Mouse (Mus musculus) hindbrain, embryonic 11.5 days (tissue): Measurements from ENCODE around the gene Pabpn1l. TPM values are rescaled to one million over a fixed set of nuclear protein-coding genes. Genes with fewer than 3 reads are reported as not detected.

Experiments
- ATAC-seq: fragments of 200-750 bp; cut with Nextera tagmentation; 2 replicates; pipeline ENCODE4 v1.8.0; 2017; ENCODE audit warnings: mild to moderate bottlenecking, moderate TSS enrichment, moderate library complexity; ENCODE audit not compliant: low FRiP score
- DNase-seq: peaks from one replicate; pipeline ENCODE4 v3.0.0-alpha.2; 2015; ENCODE audit warnings: low spot score
- H3K27ac ChIP-seq: fragments of 300-500 bp; sonication (generic); 2 replicates; pipeline ENCODE4 v1.5.1; 2014; ENCODE audit warnings: mild to moderate bottlenecking, low read depth, low read length
- H3K27me3 ChIP-seq: fragments of 300-500 bp; sonication (generic); 2 replicates; pipeline ENCODE4 v1.6.1; 2014; ENCODE audit warnings: mild to moderate bottlenecking, low read length, moderate library complexity, mixed read lengths; ENCODE audit not compliant: control insufficient read depth, insufficient read depth
- H3K36me3 ChIP-seq: fragments of 300-500 bp; sonication (generic); 2 replicates; pipeline ENCODE4 v1.6.1; 2014; ENCODE audit warnings: mild to moderate bottlenecking, low read length, moderate library complexity, mixed read lengths; ENCODE audit not compliant: control insufficient read depth, insufficient read depth
- H3K4me1 ChIP-seq: fragments of 300-500 bp; sonication (generic); replicated peaks from 2 replicates; pipeline ENCODE4 v1.6.1; 2014; ENCODE audit warnings: low read length, mixed read lengths; ENCODE audit not compliant: control insufficient read depth, insufficient read depth
- H3K4me2 ChIP-seq: fragments of 300-500 bp; sonication (generic); replicated peaks from 2 replicates; pipeline ENCODE4 v1.6.1; 2014; ENCODE audit warnings: mild to moderate bottlenecking, low read depth, low read length
- H3K4me3 ChIP-seq: fragments of 300-500 bp; sonication (generic); 2 replicates; pipeline ENCODE4 v1.5.1; 2014; ENCODE audit warnings: low read depth, low read length
- H3K9ac ChIP-seq: fragments of 300-500 bp; sonication (generic); 2 replicates; pipeline ENCODE4 v1.6.1; 2014; ENCODE audit warnings: low read depth, low read length
- H3K9me3 ChIP-seq: fragments of 300-500 bp; sonication (generic); 2 replicates; pipeline ENCODE4 v1.6.1; 2016; ENCODE audit warnings: low read length; ENCODE audit not compliant: control insufficient read depth
- WGBS: fragments of 180-500 bp; shearing (Covaris S2); extraction: QIAGEN DNeasy Blood & Tissue Kit; methylation state at CpG from one replicate; pipeline ENCODE4 v1.1.7; 2014; 5-methylcytosine and 5-hydroxymethylcytosine counted together
- polyA plus RNA-seq: library from polyadenylated mRNA; unstranded; fragments of >200 nt; fragmentation: Nextera tagmentation; extraction: Ambion mirVana; gene quantifications from 2 replicates; pipeline ENCODE4 v1.2.1, GENCODE M21; 2014

The Pabpn1l gene
- polyA plus RNA-seq, 1 experiment from 2014 or later, result not detected

- H3K4me2 ChIP-seq, result no peak overlapping the region
- no peak overlapping the region for H3K27ac ChIP-seq
- DNase-seq (no peak), ATAC-seq (no peak)
- H3K9ac ChIP-seq, result no peak overlapping the region
- no peaks in the 10 kb centered on the region for H3K9me3 ChIP-seq
- H3K4me1 ChIP-seq, result no peaks in the 10 kb centered on the region
- no peaks in the 10 kb centered on the region for H3K27me3 ChIP-seq
- H3K4me3 ChIP-seq, result no peak overlapping the region
- no peaks in the 10 kb centered on the region for H3K36me3 ChIP-seq
- WGBS, result 89% methylated on average over 1 of the region's 1 CpGs
Measured at GRCm38 (mm10) chr8:122604640-122605039, 17.9 kb downstream of the Pabpn1l start.

GRCm38 (mm10) chr8:122600666-122601065 lies 21.9 kb downstream of the Pabpn1l start:
- no peaks in the 10 kb centered on the region for H3K4me1 ChIP-seq
- H3K9ac ChIP-seq, result no peak overlapping the region
- DNase-seq (no peak), ATAC-seq (no peak)
- H3K9me3 ChIP-seq, result no peaks in the 10 kb centered on the region
- no peak overlapping the region for H3K4me2 ChIP-seq
- WGBS, result 94% methylated on average over 9 of the region's 9 CpGs
- H3K36me3 ChIP-seq, result no peaks in the 10 kb centered on the region
- no peak overlapping the region for H3K27ac ChIP-seq
- H3K4me3 ChIP-seq, result no peak overlapping the region
- no peaks in the 10 kb centered on the region for H3K27me3 ChIP-seq

- DNase-seq (no peak), ATAC-seq (no peak)
- Histone ChIP-seq H3K36me3 (no peaks in the 10 kb centered on the region), H3K4me3 (no peak overlapping the region), H3K27ac (no peak overlapping the region), H3K27me3 (no peaks in the 10 kb centered on the region), H3K4me1 (no peaks in the 10 kb centered on the region), H3K9me3 (no peaks in the 10 kb centered on the region), H3K4me2 (no peak overlapping the region), H3K9ac (no peak overlapping the region)
- 54% methylated on average over 4 of the region's 4 CpGs for whole genome bisulfite sequencing
Measured at GRCm38 (mm10) chr8:122596031-122596430, 26.5 kb downstream of the Pabpn1l start.

GRCm38 (mm10) chr8:122593783-122594507 lies 28.6 kb downstream of the Pabpn1l start:
- Histone ChIP-seq H3K4me2 (no peak overlapping the region), H3K4me1 (no peaks in the 10 kb centered on the region), H3K36me3 (no peaks in the 10 kb centered on the region), H3K27me3 (no peaks in the 10 kb centered on the region), H3K27ac (peak overlapping the region; percentile 24; the same call in 1 of the 2 replicates), H3K4me3 (no peak overlapping the region), H3K9me3 (no peaks in the 10 kb centered on the region), H3K9ac (0 out of 2 replicates have a peak overlapping the region, but pooled peaks have one; percentile 11)
- WGBS, result 80% methylated on average over 19 of the region's 19 CpGs
- no peak for DNase-seq
- ATAC-seq, result no peak

GRCm38 (mm10) chr8:122593240-122593639 lies 29.3 kb downstream of the Pabpn1l start:
- no peaks in the 10 kb centered on the region for H3K36me3 ChIP-seq
- no peak overlapping the region for H3K9ac ChIP-seq
- H3K4me1 ChIP-seq, result no peaks in the 10 kb centered on the region
- no peak for ATAC-seq
- no peaks in the 10 kb centered on the region for H3K9me3 ChIP-seq
- DNase-seq, result no peak
- WGBS, result 77% methylated on average over 12 of the region's 12 CpGs
- no peaks in the 10 kb centered on the region for H3K27me3 ChIP-seq
- H3K4me2 ChIP-seq, result no peak overlapping the region
- H3K4me3 ChIP-seq, result no peak overlapping the region
- H3K27ac ChIP-seq, result no peak overlapping the region

- H3K27me3 ChIP-seq, result no peaks in the 10 kb centered on the region
- H3K4me1 ChIP-seq, result no peaks in the 10 kb centered on the region
- DNase-seq (no peak), ATAC-seq (no peak)
- no peak overlapping the region for H3K4me3 ChIP-seq
- H3K36me3 ChIP-seq, result no peaks in the 10 kb centered on the region
- no peaks in the 10 kb centered on the region for H3K9me3 ChIP-seq
- H3K27ac ChIP-seq, result no peak overlapping the region
- WGBS, result 87% methylated on average over 10 of the region's 10 CpGs
- H3K4me2 ChIP-seq, result no peak overlapping the region
- no peak overlapping the region for H3K9ac ChIP-seq
Measured at GRCm38 (mm10) chr8:122586749-122587148, 35.8 kb downstream of the Pabpn1l start.

- Histone ChIP-seq H3K9ac (no peak overlapping the region), H3K9me3 (no peaks in the 10 kb centered on the region), H3K36me3 (no peaks in the 10 kb centered on the region), H3K4me2 (no peak overlapping the region), H3K4me1 (no peaks in the 10 kb centered on the region), H3K27ac (no peak overlapping the region), H3K4me3 (no peak overlapping the region), H3K27me3 (no peaks in the 10 kb centered on the region)
- DNase-seq (no peak), ATAC-seq (no peak)
- 61% methylated on average over 7 of the region's 7 CpGs for WGBS
Measured at GRCm38 (mm10) chr8:122586171-122586570, 36.4 kb downstream of the Pabpn1l start.

- Histone ChIP-seq H3K4me3 (no peak overlapping the region), H3K9me3 (no peaks in the 10 kb centered on the region), H3K36me3 (no peaks in the 10 kb centered on the region), H3K27me3 (no peaks in the 10 kb centered on the region), H3K4me2 (no peak overlapping the region), H3K9ac (no peak overlapping the region), H3K4me1 (no peaks in the 10 kb centered on the region), H3K27ac (no peak overlapping the region)
- ATAC-seq (no peak), DNase-seq (no peak)
- 71% methylated on average over 14 of the region's 14 CpGs for WGBS
Measured at GRCm38 (mm10) chr8:122585411-122585891, 37.1 kb downstream of the Pabpn1l start.

- Histone ChIP-seq H3K27ac (no peak overlapping the region), H3K27me3 (no peaks in the 10 kb centered on the region), H3K9me3 (no peaks in the 10 kb centered on the region), H3K4me1 (no peaks in the 10 kb centered on the region), H3K36me3 (no peaks in the 10 kb centered on the region), H3K9ac (no peak overlapping the region), H3K4me2 (no peak overlapping the region), H3K4me3 (no peak overlapping the region)
- ATAC-seq (no peak), DNase-seq (no peak)
- WGBS, result 87% methylated on average over 9 of the region's 9 CpGs
Measured at GRCm38 (mm10) chr8:122584981-122585380, 37.6 kb downstream of the Pabpn1l start.
